Mouse (Mus musculus) liver, embryonic 14.5 days (tissue): ENCODE results near the gene Epha4.

Experiments
- CTCF ChIP-seq: IDR thresholded peaks from 2 replicates; pipeline ENCODE4 v1.5.1; 2016; ENCODE audit warnings: antibody characterized with exemption, low read depth, control low read depth
- EP300 ChIP-seq: IDR thresholded peaks from 2 replicates; pipeline ENCODE4 v1.6.1; 2016; ENCODE audit warnings: antibody characterized with exemption, low read depth

GRCm38 (mm10) chr1:77545035-77545434 lies 30.1 kb upstream of the Epha4 start:
- TF ChIP-seq CTCF (no peak), EP300 (no peak)
